Mouse (Mus musculus) testis, adult 2 months (tissue): ENCODE results near the gene Rab3a.

ENCODE experiments used
- CTCF ChIP-seq: fragments of 200-500 bp; IDR thresholded peaks from 2 replicates; pipeline ENCODE4 v1.5.1; 2012; ENCODE audit warnings: low read depth, mild to moderate bottlenecking, inconsistent platforms, low read length, moderate library complexity; ENCODE audit not compliant: control insufficient read depth, insufficient read depth, insufficient replicate concordance
- POLR2A ChIP-seq: fragments of 200-500 bp; IDR thresholded peaks from 2 replicates; pipeline ENCODE4 v1.6.1; 2012; ENCODE audit warnings: low read depth, mild to moderate bottlenecking, inconsistent platforms, low read length, moderate library complexity; ENCODE audit not compliant: control insufficient read depth

- no peak for TF ChIP-seq CTCF
- 0 out of 2 replicates have a peak, but pooled peaks have one; percentile 35 for TF ChIP-seq POLR2A
Observed at GRCm38 (mm10) chr8:70766571-70767440, 12.3 kb downstream of the Rab3a start.
